Mouse (Mus musculus): ENCODE results near the gene Lingo4.

Gene Lingo4

GRCm38 (mm10) chr3:94398217-94398616 is at the start of gene Lingo4:
Gene Lingo4, plus strand, starts transcription at chr3:94398517.
- no peak for DNase-seq

- DNase-seq = no peak
Measured at GRCm38 (mm10) chr3:94360812-94361211, 37.5 kb upstream of the Lingo4 start.

GRCm38 (mm10) chr3:94362138-94362537 is 36.2 kb upstream of the Lingo4 start, which contains the start of gene C2cd4d:
Gene C2cd4d, plus strand, starts transcription at chr3:94362438.
- DNase-seq = no peak

DNA sequence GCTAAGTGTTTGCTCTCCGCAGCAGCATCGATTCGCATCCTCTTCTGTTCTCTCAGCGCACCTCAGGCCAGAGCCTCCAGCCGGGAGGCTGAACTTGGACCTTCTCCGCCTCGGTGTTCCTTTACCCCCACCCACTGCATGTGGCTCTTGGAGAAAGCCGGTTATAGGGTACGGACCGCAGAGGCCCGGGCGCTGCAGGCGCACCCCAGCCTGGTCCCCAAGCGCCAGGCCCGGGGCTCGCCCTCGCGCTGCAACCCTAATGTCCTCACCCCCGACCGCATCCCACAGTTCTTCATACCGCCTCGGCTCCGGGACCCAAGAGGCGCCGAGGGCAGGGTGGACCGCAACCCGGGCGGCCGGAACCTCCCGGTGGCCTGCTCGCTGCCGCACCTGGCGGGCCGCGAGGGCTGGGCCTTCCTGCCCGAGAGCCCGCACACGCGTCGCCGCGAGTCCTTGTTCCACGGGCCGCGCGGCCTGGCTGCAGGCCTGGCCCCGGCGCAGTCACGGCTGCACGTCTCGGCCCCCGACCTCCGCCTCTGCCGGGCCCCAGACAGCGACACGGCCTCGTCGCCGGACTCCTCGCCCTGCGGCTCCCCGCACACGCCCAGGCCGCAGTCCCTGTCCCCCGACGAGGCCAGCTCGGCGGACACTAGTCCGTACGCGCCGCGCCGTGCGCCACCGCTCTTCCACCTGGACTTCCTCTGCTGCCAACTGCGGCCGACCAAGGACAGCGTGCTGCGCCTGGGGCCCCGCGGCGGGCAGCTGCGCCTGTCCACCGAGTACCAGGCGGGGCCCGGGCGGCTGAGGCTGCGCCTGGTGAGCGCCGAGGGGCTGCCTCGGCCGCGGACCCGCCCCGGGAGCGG is 34.8 kb upstream of the Lingo4 start:
- peak; percentile 69 for DNase-seq

DNA sequence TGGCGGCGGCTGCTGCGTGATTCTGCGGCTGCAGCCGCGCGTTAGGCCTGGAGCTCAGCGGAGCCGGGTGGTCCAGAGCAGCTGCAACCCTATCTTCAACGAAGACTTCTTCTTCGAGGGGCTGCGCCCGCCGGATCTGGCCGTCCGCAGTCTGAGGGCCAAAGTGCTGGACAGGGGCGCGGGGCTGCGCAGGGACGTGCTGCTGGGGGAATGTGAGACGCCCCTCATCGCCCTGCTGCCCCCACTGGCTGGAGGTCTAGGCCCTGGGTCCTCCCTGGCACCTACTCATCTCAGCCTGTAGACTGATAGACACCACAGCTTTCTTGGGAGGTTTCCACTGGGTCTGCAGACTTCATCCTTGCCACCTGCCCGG is 34.2 kb upstream of the Lingo4 start:
- no peak for DNase-seq

GRCm38 (mm10) chr3:94366761-94367160 is 31.6 kb upstream of the Lingo4 start:
- peak; percentile 78 for DNase-seq

- DNase-seq = no peak
Measured at GRCm38 (mm10) chr3:94367511-94367910, 30.8 kb upstream of the Lingo4 start.

DNA sequence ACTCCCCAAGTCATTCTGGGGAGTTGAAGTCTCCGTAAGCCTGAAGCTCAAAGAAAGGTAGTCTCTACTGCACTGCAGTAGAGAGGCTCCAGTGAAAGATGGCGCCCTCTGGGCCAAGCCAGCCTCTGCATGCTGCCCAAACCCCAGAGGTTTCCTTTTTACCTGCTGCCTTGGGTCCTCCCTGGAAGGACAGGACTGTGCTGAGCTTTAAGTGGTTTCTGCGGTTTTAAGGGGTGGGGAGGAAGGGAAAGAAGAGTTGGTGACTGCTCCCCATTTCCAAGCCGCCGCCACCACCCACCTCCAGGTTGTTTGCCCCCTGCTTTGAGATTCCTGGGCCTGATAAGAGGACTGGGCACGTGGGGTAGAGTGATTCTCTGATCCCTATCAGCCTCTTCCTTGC is 29.7 kb upstream of the Lingo4 start:
- DNase-seq = no peak

GRCm38 (mm10) chr3:94369709-94370108 is 28.6 kb upstream of the Lingo4 start:
- no peak for DNase-seq

GRCm38 (mm10) chr3:94371637-94372036 is 26.7 kb upstream of the Lingo4 start:
- peak; percentile 87 for DNase-seq

DNA sequence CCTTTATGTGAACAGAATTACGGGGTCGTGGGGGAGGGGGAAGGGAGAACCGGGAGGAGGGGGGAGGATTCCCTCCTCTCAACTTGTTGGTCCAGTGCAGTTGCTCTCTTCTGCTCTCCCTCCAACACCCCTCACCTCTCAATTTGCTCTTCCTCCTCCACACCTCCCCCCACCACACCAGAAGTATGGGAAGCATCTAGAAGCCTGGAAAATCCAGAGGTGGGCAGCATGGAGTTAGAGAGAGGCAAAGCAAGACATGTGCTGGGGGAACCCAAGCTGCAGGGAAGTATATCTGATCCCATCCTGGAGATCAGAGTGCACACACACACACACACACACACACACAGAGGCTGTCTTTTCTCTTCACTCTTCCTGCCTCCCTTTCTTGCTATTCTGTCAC is 26.3 kb upstream of the Lingo4 start:
- no peak for DNase-seq

DNA sequence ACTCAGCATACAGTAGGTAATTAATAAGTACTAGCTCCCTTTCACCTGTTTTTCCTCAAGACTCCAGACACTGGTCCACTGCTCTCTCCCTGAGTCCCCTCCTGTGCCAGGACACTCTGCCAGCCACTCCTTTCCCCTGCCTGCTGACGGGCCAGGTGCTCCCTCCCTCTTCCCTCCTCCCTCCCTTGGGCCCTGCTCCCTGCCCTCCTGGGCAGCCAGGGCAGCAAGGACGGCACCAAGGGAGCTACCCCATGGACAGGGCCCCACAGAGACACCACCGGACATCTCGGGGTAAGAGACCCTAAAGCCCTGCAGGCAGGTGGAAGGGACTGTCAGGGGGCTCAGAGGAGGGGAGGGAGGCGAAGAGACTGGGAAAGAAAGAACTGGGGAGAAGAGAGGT is 25.7 kb upstream of the Lingo4 start, which contains the start of gene Rorc:
Gene Rorc (plus strand): TSS at position 154 of the 400 bp plus-strand sequence.
- peak; percentile 85 for DNase-seq

- DNase-seq = peak; percentile 74
Measured at GRCm38 (mm10) chr3:94373090-94373489, 25.2 kb upstream of the Lingo4 start.

GRCm38 (mm10) chr3:94373597-94374011 is 24.7 kb upstream of the Lingo4 start:
- DNase-seq = peak; percentile 85

DNA sequence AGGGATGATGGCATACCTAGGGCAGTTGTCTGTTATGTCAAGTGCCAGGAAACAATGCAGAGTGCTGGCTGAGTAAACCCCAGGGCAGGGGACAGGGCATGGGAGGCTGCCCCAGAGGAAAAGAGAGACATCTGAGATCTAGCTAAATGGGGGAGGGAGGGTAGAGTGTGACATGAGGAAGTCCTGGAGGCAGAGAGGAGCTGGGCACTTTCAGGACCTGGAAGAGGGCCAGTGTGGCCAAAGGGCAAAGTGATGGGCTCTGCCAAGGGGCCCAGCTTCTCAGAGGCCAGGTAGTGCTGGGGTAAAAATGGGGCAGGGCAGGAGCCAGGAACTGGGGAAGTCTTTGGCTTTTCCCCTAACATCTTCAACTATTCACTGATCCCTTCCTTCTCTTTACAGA is 23.7 kb upstream of the Lingo4 start:
- peak; percentile 33 for DNase-seq

DNA sequence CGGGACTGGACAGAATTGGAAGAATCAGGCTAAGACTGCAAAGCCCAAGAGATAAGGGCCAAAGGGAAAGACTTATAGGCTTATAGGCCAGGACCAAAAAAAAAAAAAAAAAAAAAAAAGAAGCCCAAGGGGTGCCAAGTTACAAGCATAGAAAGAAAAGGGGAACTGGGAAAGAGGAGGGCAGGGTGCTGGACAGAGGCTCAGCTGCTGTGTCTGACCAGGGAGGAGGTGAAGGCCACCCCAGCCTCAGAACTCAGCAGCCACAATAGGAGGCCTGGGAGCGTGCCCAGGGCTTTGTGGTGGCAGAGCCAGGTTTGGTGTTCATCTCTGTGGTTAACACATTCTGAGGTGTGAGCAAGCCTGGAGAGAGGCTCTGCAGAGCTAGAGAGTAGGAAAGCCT is 23.2 kb upstream of the Lingo4 start:
- peak; percentile 16 for DNase-seq

DNA sequence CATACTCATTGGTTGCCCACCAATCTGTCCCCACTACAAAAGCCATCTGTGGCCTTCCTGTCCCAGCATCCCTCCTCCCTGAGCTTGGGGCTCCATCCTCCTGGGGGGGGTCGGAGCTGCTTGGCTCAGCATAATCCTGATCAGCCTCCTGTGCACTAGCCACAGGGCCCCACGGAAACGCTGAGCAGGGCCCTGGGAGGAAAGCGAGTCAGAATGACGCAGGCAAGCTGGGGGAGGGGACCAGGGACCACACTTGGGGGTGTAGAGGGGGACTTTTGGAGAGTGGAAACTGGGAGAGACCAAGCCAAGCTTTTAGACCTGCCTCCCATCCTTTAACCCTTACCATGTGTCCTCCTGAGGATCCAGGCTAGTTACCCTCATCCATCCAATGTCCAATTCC is 22.5 kb upstream of the Lingo4 start:
- peak; percentile 19 for DNase-seq

GRCm38 (mm10) chr3:94377028-94377923 is 21.0 kb upstream of the Lingo4 start:
- no peak for DNase-seq

DNA sequence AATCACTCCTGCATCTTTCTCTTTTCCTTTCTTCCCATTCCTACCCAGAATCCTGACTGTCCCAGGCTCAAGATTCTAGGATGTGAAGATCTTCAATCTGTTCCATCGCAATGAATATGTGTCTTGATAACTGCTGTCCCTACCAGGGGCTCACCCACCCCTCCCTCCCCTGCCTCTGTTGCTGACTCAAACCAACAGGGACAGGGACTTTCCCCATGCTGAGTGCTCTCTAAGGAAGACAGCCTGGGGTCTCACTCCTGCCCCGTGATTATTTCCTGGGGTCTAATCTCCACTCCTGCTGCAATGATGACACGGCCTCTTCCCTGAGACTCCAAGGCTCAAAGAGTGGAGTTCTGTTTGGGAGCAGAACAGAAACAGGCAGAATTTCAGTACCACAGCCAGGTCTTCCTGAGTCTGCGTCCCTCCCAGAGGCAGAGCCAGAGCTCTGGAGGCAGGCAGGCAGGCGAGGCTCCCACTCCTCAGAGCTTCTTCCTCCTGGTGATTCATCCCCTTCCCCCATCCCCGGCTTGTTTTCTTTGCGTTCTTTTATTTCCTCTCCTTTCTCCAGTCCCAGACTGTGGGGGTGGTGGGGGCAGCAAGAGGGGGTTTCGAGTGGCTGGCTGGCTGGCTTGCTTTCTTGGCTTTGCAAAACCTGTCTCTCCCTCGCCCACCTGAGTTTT is 18.3 kb upstream of the Lingo4 start:
- DNase-seq = no peak

- DNase-seq = no peak
Measured at GRCm38 (mm10) chr3:94382308-94382707, 16.0 kb upstream of the Lingo4 start.

GRCm38 (mm10) chr3:94383476-94383875 is 14.8 kb upstream of the Lingo4 start:
- no peak for DNase-seq

DNA sequence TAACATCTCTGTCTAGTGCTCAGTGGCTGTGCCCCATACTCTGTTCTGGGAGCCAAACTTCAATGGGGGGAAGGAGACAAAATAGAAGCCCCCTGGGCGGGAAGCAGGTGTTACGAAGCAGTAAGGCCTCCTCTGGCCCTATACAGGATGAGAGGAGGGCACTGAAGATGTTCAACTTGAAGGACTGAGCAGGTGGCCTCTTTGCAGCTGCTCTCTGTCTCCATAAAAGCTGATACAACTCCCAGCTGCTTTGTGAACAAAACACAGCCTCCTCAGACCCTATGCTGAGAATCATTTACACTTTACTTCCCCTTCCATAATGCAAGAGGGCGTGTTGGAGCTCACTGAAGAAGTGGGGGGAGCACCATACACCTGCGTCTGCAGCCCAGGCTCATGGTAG is 11.6 kb upstream of the Lingo4 start:
- DNase-seq = no peak

GRCm38 (mm10) chr3:94387391-94387790 is 10.9 kb upstream of the Lingo4 start:
- no peak for DNase-seq
